Mouse (Mus musculus) hindbrain, embryonic 12.5 days (tissue): ENCODE measurements around the gene Ednra. TPM values are rescaled to one million over a fixed set of nuclear protein-coding genes. Genes with fewer than 3 reads are reported as not detected.
A peak's percentile ranks its signal among the peaks of the same experiment; 100 is the strongest.

ENCODE experiments used
- ATAC-seq: fragments of 200-750 bp; cut with Nextera tagmentation; 2 replicates; pipeline ENCODE4 v1.8.0; 2017; ENCODE audit warnings: moderate TSS enrichment; ENCODE audit not compliant: low FRiP score
- H3K27ac ChIP-seq: fragments of 300-500 bp; sonication (generic); 2 replicates; pipeline ENCODE4 v1.5.1; 2016; ENCODE audit warnings: mild to moderate bottlenecking
- H3K27me3 ChIP-seq: fragments of 300-500 bp; sonication (generic); 2 replicates; pipeline ENCODE4 v1.6.1; 2016; ENCODE audit warnings: mild to moderate bottlenecking
- H3K36me3 ChIP-seq: fragments of 300-500 bp; sonication (generic); 2 replicates; pipeline ENCODE4 v1.6.1; 2016; ENCODE audit warnings: mild to moderate bottlenecking
- H3K4me1 ChIP-seq: fragments of 300-500 bp; sonication (generic); 2 replicates; pipeline ENCODE4 v1.6.1; 2016
- H3K4me2 ChIP-seq: fragments of 300-500 bp; sonication (generic); replicated peaks from 2 replicates; pipeline ENCODE4 v1.6.1; 2016; ENCODE audit warnings: mild to moderate bottlenecking
- H3K4me3 ChIP-seq: fragments of 300-500 bp; sonication (generic); 2 replicates; pipeline ENCODE4 v1.5.1; 2016; ENCODE audit warnings: mild to moderate bottlenecking
- H3K9ac ChIP-seq: fragments of 300-500 bp; sonication (generic); 2 replicates; pipeline ENCODE4 v1.6.1; 2016; ENCODE audit warnings: mild to moderate bottlenecking, moderate library complexity
- H3K9me3 ChIP-seq: fragments of 300-500 bp; sonication (generic); replicated peaks from 2 replicates; pipeline ENCODE4 v1.6.1; 2016; ENCODE audit warnings: mild to moderate bottlenecking
- WGBS: fragments of 180-500 bp; shearing (Covaris S2); methylation state at CpG from one replicate; pipeline ENCODE4 v1.1.7; 2016; 5-methylcytosine and 5-hydroxymethylcytosine counted together
- polyA plus RNA-seq: library from polyadenylated mRNA; unstranded; fragments of >200 nt; fragmentation: Nextera tagmentation; extraction: Ambion mirVana; gene quantifications from 2 replicates; pipeline ENCODE4 v1.2.1, GENCODE M21; 2016

The Ednra gene
- polyA plus RNA-seq, 1 experiment from 2014 or later: 22.5 TPM

DNA sequence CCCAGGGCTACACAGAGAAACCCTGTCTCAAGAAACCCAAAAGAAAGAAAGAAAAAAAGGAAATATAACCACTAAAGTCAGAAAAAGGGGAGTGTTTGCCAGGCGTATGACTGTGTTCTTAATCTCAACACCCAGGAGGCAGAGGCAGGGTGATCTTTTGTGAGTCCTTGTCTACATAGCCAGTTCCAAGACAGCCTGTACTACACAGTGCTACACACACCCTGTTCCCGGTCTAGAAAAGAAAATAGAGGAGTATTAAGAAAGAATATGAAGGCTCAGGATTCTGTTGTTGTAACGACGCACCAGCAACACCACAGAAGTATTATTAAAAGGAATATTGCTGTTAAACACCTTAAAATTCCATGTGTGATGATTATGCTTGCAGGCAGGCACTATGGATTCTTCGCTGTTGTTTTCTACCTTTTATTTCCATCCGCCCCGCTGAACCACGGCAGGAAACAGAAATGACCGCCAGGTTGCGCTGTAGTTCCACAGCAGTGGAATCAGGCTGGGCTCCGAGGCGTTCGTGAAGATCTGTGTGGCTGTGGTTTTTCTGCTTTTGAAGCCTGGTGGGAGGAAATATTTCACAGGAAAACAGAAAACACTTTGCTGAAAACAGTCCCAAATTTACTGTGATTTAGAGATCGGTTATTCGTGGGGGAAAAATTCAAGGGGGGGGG lies 94.3 kb downstream of the Ednra start:
- H3K9ac ChIP-seq: no peak overlapping the region
- H3K4me3 ChIP-seq: no peak overlapping the region
- WGBS: 16% methylated on average over 15 of the region's 15 CpGs
- H3K4me2 ChIP-seq: no peak overlapping the region
- H3K27me3 ChIP-seq: no peaks in the 10 kb centered on the region
- ATAC-seq: peak; percentile 80
- H3K4me1 ChIP-seq: no peaks in the 10 kb centered on the region
- no peak overlapping the region for H3K27ac ChIP-seq
- no peaks in the 10 kb centered on the region for H3K9me3 ChIP-seq
- no peaks in the 10 kb centered on the region for H3K36me3 ChIP-seq

DNA sequence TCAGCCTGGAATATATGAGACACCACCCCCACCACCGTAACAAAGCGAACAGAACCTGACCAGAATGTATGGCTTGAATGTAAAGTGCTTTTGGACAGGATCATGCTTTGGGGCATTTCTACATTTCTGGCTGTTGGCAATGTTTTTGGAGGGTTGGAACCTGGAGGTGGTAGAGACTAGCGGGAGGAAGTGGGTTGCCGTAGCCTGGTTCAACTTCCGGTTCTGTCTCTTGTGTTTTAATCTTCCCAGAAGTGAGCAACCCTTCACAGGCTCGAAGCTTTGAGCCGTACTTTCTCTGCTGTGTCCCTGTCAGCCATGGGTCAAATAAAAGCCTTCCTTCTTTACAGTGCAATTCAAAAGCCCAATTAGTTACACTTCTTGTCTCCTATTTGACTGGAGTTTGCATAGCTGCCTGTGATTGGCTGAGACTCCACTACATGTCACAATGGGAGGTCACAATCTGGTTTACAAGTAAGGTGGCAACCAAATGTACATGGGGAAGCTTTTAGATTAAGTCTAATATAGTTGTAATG lies 100.5 kb downstream of the Ednra start:
- H3K9ac ChIP-seq: no peak overlapping the region
- no peak overlapping the region for H3K4me2 ChIP-seq
- 66% methylated on average over 7 of the region's 7 CpGs for WGBS
- H3K36me3 ChIP-seq: no peaks in the 10 kb centered on the region
- no peak overlapping the region for H3K4me3 ChIP-seq
- no peaks in the 10 kb centered on the region for H3K27me3 ChIP-seq
- H3K4me1 ChIP-seq: 0 out of 2 replicates have a peak, but pooled peaks cover 5% of the 10 kb centered on the region
- no peaks in the 10 kb centered on the region for H3K9me3 ChIP-seq
- ATAC-seq: 0 out of 2 replicates have a peak, but pooled peaks have one; percentile 32
- no peak overlapping the region for H3K27ac ChIP-seq

DNA sequence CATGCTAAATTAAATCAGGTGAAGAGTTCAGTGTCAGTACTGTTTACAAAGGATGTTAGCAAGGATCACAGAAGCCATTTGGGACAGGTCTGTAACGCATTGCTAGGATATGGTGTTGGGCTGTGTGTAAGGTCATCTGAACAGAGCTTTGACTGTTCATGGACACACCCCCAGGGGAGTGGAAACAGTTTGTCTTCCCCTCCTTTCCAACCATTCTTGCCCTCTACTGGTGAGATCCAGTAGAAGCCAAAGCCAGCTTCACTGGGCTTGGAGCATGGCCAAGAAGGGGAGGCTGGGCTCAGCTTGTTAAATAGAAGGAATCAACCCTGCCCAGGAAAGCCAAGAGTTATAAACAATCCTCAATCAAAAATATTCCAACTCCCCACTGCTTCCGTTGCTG lies 106.3 kb downstream of the Ednra start:
- no peaks in the 10 kb centered on the region for H3K36me3 ChIP-seq
- H3K27ac ChIP-seq: no peak overlapping the region
- H3K4me2 ChIP-seq: no peak overlapping the region
- 68% methylated on average over 2 of the region's 2 CpGs for WGBS
- H3K4me3 ChIP-seq: no peak overlapping the region
- ATAC-seq: no peak
- no peaks in the 10 kb centered on the region for H3K27me3 ChIP-seq
- no peak overlapping the region for H3K9ac ChIP-seq
- no peaks in the 10 kb centered on the region for H3K4me1 ChIP-seq
- H3K9me3 ChIP-seq: no peaks in the 10 kb centered on the region

Other genes starting within 250 kb of the Ednra start
- 14.5 and 16.5 TPM in 2 replicates for gene Arhgap10, start 206.5 kb downstream of the Ednra start, polyA plus RNA-seq
- 23.6 and 26.4 TPM in 2 replicates for gene Prmt9, start 175.1 kb downstream of the Ednra start, polyA plus RNA-seq
- gene Tmem184c, start 113.8 kb downstream of the Ednra start, polyA plus RNA-seq: 56.9 and 64.2 TPM in 2 replicates